Mouse (Mus musculus) gastrocnemius, postnatal 36 days (tissue): Measurements from ENCODE around the gene Sec63. TPM values are rescaled to one million over a fixed set of nuclear protein-coding genes. Genes with fewer than 3 reads are reported as not detected.

Experiments used
- DNase-seq, 2 experiments: peaks; one replicate each; pipeline ENCODE4 v3.0.0; 2022
- intact Hi-C: fragments of 180-260 bp; cut with DNase I; formaldehyde crosslinking; loops from one replicate; pipeline ENCODE4 v1.15.1; 2025
- total RNA-seq, 2 experiments: library from RNA; stranded (reverse); gene quantifications; 2 replicates each; pipeline ENCODE4 v1.2.3; 2021

Sec63 gene
- total RNA-seq, 2 experiments from 2014 or later = 19.0 to 19.8 TPM

GRCm38 (mm10) chr10:42825923-42826322 is 64.6 kb downstream of the Sec63 start:
- DNase-seq = no peak
- intact Hi-C loops = no loop called here

GRCm38 (mm10) chr10:42827155-42827554 is 65.9 kb downstream of the Sec63 start:
- DNase-seq = no peak
- intact Hi-C loops = no loop called here

GRCm38 (mm10) chr10:42830007-42830406 is 68.7 kb downstream of the Sec63 start:
- no peak for DNase-seq

GRCm38 (mm10) chr10:42830409-42830808 is 69.1 kb downstream of the Sec63 start:
- intact Hi-C loops = no loop called here

More at GRCm38 (mm10) chr10:42830007-42830406, 68.7 kb downstream of the Sec63 start:
- intact Hi-C loops = no loop called here

GRCm38 (mm10) chr10:42832677-42833076 is 71.4 kb downstream of the Sec63 start:
- intact Hi-C loops = no loop called here
- no peak for DNase-seq

More at GRCm38 (mm10) chr10:42830409-42830808, 69.1 kb downstream of the Sec63 start:
- no peak for DNase-seq

- intact Hi-C loops = no loop called here
- DNase-seq = no peak
Observed at GRCm38 (mm10) chr10:42833871-42834727, 72.8 kb downstream of the Sec63 start.

- DNase-seq = no peak
- intact Hi-C loops = no loop called here
Observed at GRCm38 (mm10) chr10:42838106-42838505, 76.8 kb downstream of the Sec63 start.

GRCm38 (mm10) chr10:42838736-42839135 is 77.4 kb downstream of the Sec63 start:
- intact Hi-C loops = no loop called here

GRCm38 (mm10) chr10:42840036-42840435 is 78.7 kb downstream of the Sec63 start:
- no peak for DNase-seq
- intact Hi-C loops = loop anchor here (5.0 kb wide), 2 partner anchors 52 to 147 kb away; no protein-coding TSS in a partner anchor

More at GRCm38 (mm10) chr10:42838736-42839135, 77.4 kb downstream of the Sec63 start:
- no peak for DNase-seq

- no peak for DNase-seq
- intact Hi-C loops = loop anchor here (1.0 to 5.0 kb wide), 3 partner anchors 51 to 146 kb away; no protein-coding TSS in a partner anchor
Observed at GRCm38 (mm10) chr10:42841531-42842195, 80.4 kb downstream of the Sec63 start.

- DNase-seq = peak; percentile 82 to 83
- intact Hi-C loops = loop anchor here (1.0 to 5.0 kb wide), 3 partner anchors 50 to 145 kb away; no protein-coding TSS in a partner anchor
Observed at GRCm38 (mm10) chr10:42842358-42842757, 81.1 kb downstream of the Sec63 start.

GRCm38 (mm10) chr10:42843416-42843815 is 82.1 kb downstream of the Sec63 start:
- intact Hi-C loops = loop anchor here (5.0 kb wide), 2 partner anchors 49 to 144 kb away; no protein-coding TSS in a partner anchor
- DNase-seq = no peak

- intact Hi-C loops = no loop called here
- no peak for DNase-seq
Observed at GRCm38 (mm10) chr10:42845480-42845879, 84.2 kb downstream of the Sec63 start.

GRCm38 (mm10) chr10:42848179-42849080 is 87.1 kb downstream of the Sec63 start:
- intact Hi-C loops = no loop called here

GRCm38 (mm10) chr10:42849081-42849400 is 87.7 kb downstream of the Sec63 start:
- intact Hi-C loops = no loop called here
- DNase-seq = peak in 1 of 2 experiments; percentile 10

More at GRCm38 (mm10) chr10:42848179-42849080, 87.1 kb downstream of the Sec63 start:
- DNase-seq = peak in 1 of 2 experiments; percentile 11

- intact Hi-C loops = no loop called here
- DNase-seq = no peak
Observed at GRCm38 (mm10) chr10:42854838-42855237, 93.5 kb downstream of the Sec63 start.

- intact Hi-C loops = no loop called here
- no peak for DNase-seq
Observed at GRCm38 (mm10) chr10:42855250-42855649, 94.0 kb downstream of the Sec63 start.

- no peak for DNase-seq
- intact Hi-C loops = no loop called here
Observed at GRCm38 (mm10) chr10:42856574-42856973, 95.3 kb downstream of the Sec63 start.

- intact Hi-C loops = no loop called here
- no peak for DNase-seq
Observed at GRCm38 (mm10) chr10:42857021-42857420, 95.7 kb downstream of the Sec63 start.

- DNase-seq = no peak
- intact Hi-C loops = loop anchor here (5.0 kb wide), 1 partner anchor 83 kb away; no protein-coding TSS in a partner anchor
Observed at GRCm38 (mm10) chr10:42859781-42860158, 98.5 kb downstream of the Sec63 start.
